Comparison of ENCODE assay signal across 30 mouse cellular contexts in the genomic region with DNA sequence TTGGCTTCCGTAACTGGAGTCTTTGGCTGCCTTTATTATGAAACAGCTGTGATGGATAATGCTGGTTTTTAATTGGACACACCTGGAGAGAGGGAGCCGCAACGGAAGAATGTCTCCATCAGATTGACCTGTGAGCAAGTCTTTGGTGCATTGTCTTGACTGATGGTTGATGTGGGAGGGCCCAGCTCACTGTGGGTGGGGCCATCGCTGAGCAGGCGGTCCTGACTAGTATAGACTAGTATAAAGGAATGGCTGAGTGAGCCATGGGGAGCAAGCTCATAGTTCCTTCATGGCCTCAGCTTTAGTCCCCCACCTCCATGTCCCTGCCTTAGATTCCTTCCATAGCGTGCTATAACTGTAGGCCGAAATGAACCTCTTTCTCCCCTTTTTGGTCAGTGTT. TPM values are rescaled to one million over a fixed set of nuclear protein-coding genes. Genes with fewer than 3 reads are reported as not detected.
DNase-seq lines count a peak whose midpoint lies in the region; ATAC-seq and TF ChIP-seq lines count a peak whose summit lies in the region.
"Had no signal": no experiment of that assay in that cellular context is flagged by ENCODE, and none has a peak within 500 bp of the region (broad histone marks: within the 10 kb centered on the region; RNA-seq: fewer than 3 reads in every experiment).

No protein-coding gene starts in this region.

- DNase-seq in ES-CJ7 (ENCODE audit: low read depth, low spot score) (peak; percentile 50), ES-E14 (ENCODE audit: low read depth, low spot score) (peak; percentile 22)
- peak; percentile 22 for DNase-seq in embryonic facial prominence, embryonic 10.5 days (ENCODE audit: low spot score)
- DNase-seq in left cerebral cortex, postnatal 14 days (ENCODE audit: low spot score in 2 of 2), result no peak
- no peak for DNase-seq in spleen, postnatal 14 days (ENCODE audit: low spot score in 2 of 2)
- DNase-seq: adrenal gland, adult 8-10 months; adrenal gland, postnatal 25 days; cerebellum, adult 11-12 months; cerebellum, adult 8-10 months; cerebellum, postnatal 10 days; cerebellum, postnatal 36 days; gastrocnemius, postnatal 25 days; heart, adult 2 months; heart, postnatal 14 days; heart, postnatal 4 days had no signal

- H3K9ac ChIP-seq in ES-E14 (ENCODE audit: insufficient read depth, low read depth, low read length, poor library complexity, severe bottlenecking), result no peak overlapping the region
- H3K9ac ChIP-seq in intestine, embryonic 16.5 days (ENCODE audit: low read depth, low read length), result no peak overlapping the region
- H3K9ac ChIP-seq: embryonic facial prominence, embryonic 12.5 days; forebrain, embryonic 12.5 days; heart, embryonic 13.5 days; hindbrain, embryonic 14.5 days had no signal

- no peak overlapping the region for H3K27ac ChIP-seq in ES-E14 (ENCODE audit: insufficient read depth, low read depth, low read length, poor library complexity, severe bottlenecking)
- H3K27ac ChIP-seq in embryonic facial prominence, embryonic 10.5 days (replicated peaks), result no peak overlapping the region
- no peak overlapping the region for H3K27ac ChIP-seq in intestine, embryonic 16.5 days (ENCODE audit: low read length)
- H3K27ac ChIP-seq: embryonic facial prominence, embryonic 12.5 days; forebrain, embryonic 12.5 days; heart, adult 2 months; heart, embryonic 10.5 days; heart, embryonic 13.5 days; hindbrain, embryonic 14.5 days; hindbrain, postnatal 0 days had no signal

- in situ Hi-C loops in ES-E14 (cut with MboI; ENCODE audit: low sequenced_read_pairs in 2 of 2, unreplicated experiment in 2 of 2), result no loop called here

- H3K4me3 ChIP-seq in ES-E14 (ENCODE audit: insufficient read depth in 1 of 2, low read depth in 1 of 2, low read length in 2 of 2, poor library complexity in 1 of 2, severe bottlenecking in 1 of 2), result no peak overlapping the region
- no peak overlapping the region for H3K4me3 ChIP-seq in embryonic facial prominence, embryonic 10.5 days
- no peak overlapping the region for H3K4me3 ChIP-seq in intestine, embryonic 16.5 days (ENCODE audit: low read length)
- H3K4me3 ChIP-seq: embryonic facial prominence, embryonic 12.5 days; erythroblast, embryonic 14.5 days; forebrain, embryonic 12.5 days; heart, adult 2 months; heart, embryonic 10.5 days; heart, embryonic 13.5 days had no signal

- no peaks in the 10 kb centered on the region for H3K36me3 ChIP-seq in ES-E14 (ENCODE audit: control insufficient read depth, insufficient read depth, low read length, poor library complexity, severe bottlenecking)
- H3K36me3 ChIP-seq in embryonic facial prominence, embryonic 10.5 days (replicated peaks), result no peaks in the 10 kb centered on the region
- H3K36me3 ChIP-seq in intestine, embryonic 16.5 days (ENCODE audit: control insufficient read depth, insufficient read depth, low read length), result no peaks in the 10 kb centered on the region
- H3K36me3 ChIP-seq: embryonic facial prominence, embryonic 12.5 days; forebrain, embryonic 12.5 days; G1E; heart, embryonic 10.5 days; heart, embryonic 13.5 days had no signal

- no peaks in the 10 kb centered on the region for H3K27me3 ChIP-seq in embryonic facial prominence, embryonic 10.5 days (replicated peaks; ENCODE audit: low read depth, poor library complexity, severe bottlenecking)
- H3K27me3 ChIP-seq in intestine, embryonic 16.5 days (replicated peaks; ENCODE audit: control insufficient read depth, insufficient read depth, low read length), result no peaks in the 10 kb centered on the region
- H3K27me3 ChIP-seq: embryonic facial prominence, embryonic 12.5 days; forebrain, embryonic 12.5 days; heart, embryonic 13.5 days; Patski had no signal

- H3K4me1 ChIP-seq in ES-E14 (ENCODE audit: control insufficient read depth in 2 of 2, insufficient read depth in 2 of 2, low read length in 2 of 2, poor library complexity in 1 of 2), result no peaks in the 10 kb centered on the region
- H3K4me1 ChIP-seq in embryonic facial prominence, embryonic 10.5 days, result peaks cover 7% of the 10 kb centered on the region; the same call in 1 of the 2 replicates
- no peaks in the 10 kb centered on the region for H3K4me1 ChIP-seq in intestine, embryonic 16.5 days (ENCODE audit: control insufficient read depth, insufficient read depth, low read length)
- H3K4me1 ChIP-seq: heart, embryonic 10.5 days; heart, embryonic 13.5 days had no signal

- intact Hi-C loops in left cerebral cortex, postnatal 14 days (cut with DNase I), result no loop called here

- ATAC-seq in intestine, embryonic 16.5 days, result no peak
- ATAC-seq: activated CD4-positive, CD25-positive, alpha-beta regulatory T cell, adult 4 months; CD4-positive, CD25-positive, alpha-beta regulatory T cell, adult 4 months; forebrain, embryonic 16.5 days; hindbrain, postnatal 0 days; inflammation-experienced regulatory T-cells, adult 6 months; intestine, postnatal 0 days; Patski had no signal

- 79% methylated on average over 7 of the region's 7 CpGs for WGBS in embryonic facial prominence, embryonic 10.5 days
- 92% methylated on average over 7 of the region's 7 CpGs for WGBS in intestine, embryonic 16.5 days

- H3K4me2 ChIP-seq in intestine, embryonic 16.5 days (ENCODE audit: low read depth, low read length), result no peak overlapping the region
- H3K4me2 ChIP-seq: embryonic facial prominence, embryonic 12.5 days; forebrain, embryonic 12.5 days; heart, embryonic 13.5 days; hindbrain, embryonic 14.5 days had no signal

- H3K9me3 ChIP-seq in ES-E14 (ENCODE audit: control insufficient read depth, insufficient read depth, low read depth, low read length), result no peaks in the 10 kb centered on the region
- H3K9me3 ChIP-seq in embryonic facial prominence, embryonic 10.5 days, result no peaks in the 10 kb centered on the region
- H3K9me3 ChIP-seq in intestine, embryonic 16.5 days (ENCODE audit: control insufficient read depth, low read length), result no peaks in the 10 kb centered on the region
- H3K9me3 ChIP-seq: embryonic facial prominence, embryonic 12.5 days; forebrain, embryonic 12.5 days; heart, embryonic 10.5 days; heart, embryonic 13.5 days had no signal

TF ChIP-seq in ES-E14, 5 proteins besides CTCF, POLR2A, EP300 and RAD21:
- TF ChIP-seq CHD2 (IDR thresholded peaks at IDR 0.05; ENCODE audit: low read depth, low read length) (no peak), ZC3H11A (IDR thresholded peaks at IDR 0.05; ENCODE audit: borderline replicate concordance, low read depth, low read length) (no peak), ZNF384 (IDR thresholded peaks at IDR 0.05; ENCODE audit: low read depth, low read length) (no peak), HCFC1 (IDR thresholded peaks at IDR 0.05; ENCODE audit: borderline replicate concordance, insufficient read depth, low read length) (no peak), MAFK (IDR thresholded peaks at IDR 0.05; ENCODE audit: insufficient read depth, low read depth, low read length) (no peak)
TF ChIP-seq in ES-E14: peak in this region for 0.

RNA-seq across cellular contexts. Expression of gene Tmem117, which starts 58.1 kb away (rescaled TPM):
- 0.48 and 0.71 TPM in 2 replicates for total RNA-seq in ES-E14 (2012; rRNA removed)
- 0.77 and 0.93 TPM in 2 replicates for polyA plus RNA-seq in embryonic facial prominence, embryonic 10.5 days (2016; fragmentation: Nextera tagmentation; extraction: Ambion mirVana)
- 10 to 100 TPM; 10.5 to 11.4 TPM for total RNA-seq in left cerebral cortex, postnatal 14 days (2021)
- 2.5 and 2.8 TPM in 2 replicates for polyA plus RNA-seq in intestine, embryonic 16.5 days (2015; fragmentation: Nextera tagmentation; extraction: Ambion mirVana)
- polyA plus RNA-seq: CD4-positive, CD25-positive, alpha-beta regulatory T cell, adult 4 months; erythroblast, embryonic 14.5 days; G1E had no signal

Comparison
In these comparisons a context has a peak if more than half of its experiments do, and no peak if none do; other contexts are left out.
1. DNase-seq: peak in ES-CJ7 (single experiment), ES-E14 (single experiment) and embryonic facial prominence, embryonic 10.5 days (single experiment); none in left cerebral cortex, postnatal 14 days (0 of 2) and spleen, postnatal 14 days (0 of 2).